ENCODE assay signal across 8 mouse cellular contexts in genomic region chr12:46818856-46819347, GRCm38 (mm10). TPM values are rescaled to one million over a fixed set of nuclear protein-coding genes. Genes with fewer than 3 reads are reported as not detected.
A peak's percentile ranks its signal among the peaks of the same experiment; 100 is the strongest.
DNase-seq lines count a peak whose midpoint lies in the region; ATAC-seq and TF ChIP-seq lines count a peak whose summit lies in the region.

Gene Nova1 (minus strand): TSS chr12:46818929.

- H3K4me1 ChIP-seq in intestine, postnatal 0 days (replicated peaks; ENCODE audit: control insufficient read depth, insufficient read depth, low read length), result no peaks in the 10 kb centered on the region
- peaks cover 26% of the 10 kb centered on the region for H3K4me1 ChIP-seq in midbrain, embryonic 13.5 days (replicated peaks)
- no peaks in the 10 kb centered on the region for H3K4me1 ChIP-seq in stomach, postnatal 0 days (replicated peaks; ENCODE audit: control insufficient read depth, insufficient read depth)

- TF ChIP-seq EP300 in stomach, postnatal 0 days (optimal IDR thresholded peaks at IDR 0.05), result no peak

- H3K4me3 ChIP-seq in intestine, postnatal 0 days (ENCODE audit: low read depth, low read length), result peak within 1 kb of the TSS; percentile 69
- H3K4me3 ChIP-seq in midbrain, embryonic 13.5 days (replicated peaks), result peak within 1 kb of the TSS; percentile 82
- H3K4me3 ChIP-seq in stomach, postnatal 0 days (ENCODE audit: low read depth, low read length), result peak within 1 kb of the TSS; percentile 66

- H3K27me3 ChIP-seq in intestine, postnatal 0 days (replicated peaks; ENCODE audit: control insufficient read depth, insufficient read depth, low read length), result peaks cover 15% of the 10 kb centered on the region; the same call in 1 of the 2 replicates
- no peaks in the 10 kb centered on the region for H3K27me3 ChIP-seq in midbrain, embryonic 13.5 days
- no peaks in the 10 kb centered on the region; the same call in 1 of the 2 replicates for H3K27me3 ChIP-seq in stomach, postnatal 0 days (ENCODE audit: control insufficient read depth, insufficient read depth, low read length)

- H3K9me3 ChIP-seq in intestine, postnatal 0 days (ENCODE audit: control insufficient read depth), result no peaks in the 10 kb centered on the region
- no peaks in the 10 kb centered on the region for H3K9me3 ChIP-seq in midbrain, embryonic 13.5 days
- no peaks in the 10 kb centered on the region for H3K9me3 ChIP-seq in stomach, postnatal 0 days (ENCODE audit: control insufficient read depth, low read length)

- peak within 1 kb of the TSS; percentile 62 for H3K9ac ChIP-seq in intestine, postnatal 0 days (ENCODE audit: low read depth, low read length)
- peak within 1 kb of the TSS; percentile 99 for H3K9ac ChIP-seq in midbrain, embryonic 13.5 days (replicated peaks)
- H3K9ac ChIP-seq in stomach, postnatal 0 days (ENCODE audit: low read length), result peak within 1 kb of the TSS; percentile 65

- H3K27ac ChIP-seq in intestine, postnatal 0 days (ENCODE audit: low read depth, low read length), result no peak within 1 kb of the TSS; the same call in 1 of the 2 replicates
- H3K27ac ChIP-seq in midbrain, embryonic 13.5 days, result peak within 1 kb of the TSS; percentile 100
- H3K27ac ChIP-seq in stomach, postnatal 0 days (replicated peaks), result peak within 1 kb of the TSS; percentile 74

- H3K36me3 ChIP-seq in intestine, postnatal 0 days (ENCODE audit: control insufficient read depth, insufficient read depth), result no peaks in the 10 kb centered on the region
- no peaks in the 10 kb centered on the region for H3K36me3 ChIP-seq in midbrain, embryonic 13.5 days
- H3K36me3 ChIP-seq in stomach, postnatal 0 days (ENCODE audit: control insufficient read depth, insufficient read depth, low read length), result no peaks in the 10 kb centered on the region

- ATAC-seq in CD4-positive, CD25-positive, alpha-beta regulatory T cell, adult 4 months, result no peak
- peak; percentile 40 for ATAC-seq in granulocyte monocyte progenitor cell, adult 5-6 weeks (replicated peaks; ENCODE audit: poor library complexity, severe bottlenecking)
- peak; percentile 76 for ATAC-seq in intestine, postnatal 0 days
- ATAC-seq in midbrain, embryonic 13.5 days, result peak; percentile 90
- ATAC-seq in stomach, postnatal 0 days (ENCODE audit: low FRiP score, low TSS enrichment), result peak; percentile 82; the same call in 1 of the 2 replicates

- peak within 1 kb of the TSS; percentile 87 for H3K4me2 ChIP-seq in intestine, postnatal 0 days (replicated peaks; ENCODE audit: low read depth)
- peak within 1 kb of the TSS; percentile 60 for H3K4me2 ChIP-seq in midbrain, embryonic 13.5 days (replicated peaks)
- peak within 1 kb of the TSS; percentile 88 for H3K4me2 ChIP-seq in stomach, postnatal 0 days (replicated peaks; ENCODE audit: low read depth)

- intact Hi-C loops in left cerebral cortex, postnatal 4 days (cut with DNase I), result loop anchor here (5.0 to 10.0 kb wide), 3 partner anchors 343 to 1326 kb away; no protein-coding TSS in a partner anchor

- no peak for TF ChIP-seq CTCF in intestine, postnatal 0 days (IDR thresholded peaks at IDR 0.05; ENCODE audit: low read depth)
- no peak for TF ChIP-seq CTCF in stomach, postnatal 0 days (IDR thresholded peaks at IDR 0.05; ENCODE audit: low read depth)

- peak; percentile 1 for DNase-seq in CD4-positive, CD25-positive, alpha-beta regulatory T cell, adult 2 months (ENCODE audit: low read depth, low spot score)
- DNase-seq in embryo, embryonic 11.5 days (ENCODE audit: low read depth, low spot score), result peak; percentile 50
- DNase-seq in left cerebral cortex, postnatal 4 days, result peak; percentile 89
- peak; percentile 57 for DNase-seq in stomach, postnatal 0 days (ENCODE audit: low spot score)

- WGBS in intestine, postnatal 0 days, result 0% methylated on average over 27 of the region's 68 CpGs
- WGBS in midbrain, embryonic 13.5 days, result 0% methylated on average over 8 of the region's 68 CpGs
- 1% methylated on average over 25 of the region's 68 CpGs for WGBS in stomach, postnatal 0 days

RNA-seq across cellular contexts. Expression of gene Nova1, which starts in this region (rescaled TPM):
- under 1 TPM in 1 of 2 experiments, not detected in 1; 0.47 TPM for polyA plus RNA-seq in CD4-positive, CD25-positive, alpha-beta regulatory T cell, adult 4 months (2017; shearing (Covaris generic))
- not detected in 2 replicates for total RNA-seq in granulocyte monocyte progenitor cell, adult 5-6 weeks (2014; fragmentation: Nextera tagmentation)
- under 0.01 TPM in 1 of 2 replicates, not detected in the other for total RNA-seq in granulocyte monocyte progenitor cell, adult 5-6 weeks (2017)
- polyA plus RNA-seq in intestine, postnatal 0 days (2015; fragmentation: Nextera tagmentation; extraction: Ambion mirVana), result 0.99 and 1.2 TPM in 2 replicates
- 10 to 100 TPM; 26.9 to 36.6 TPM for total RNA-seq in left cerebral cortex, postnatal 4 days (2021)
- polyA plus RNA-seq in midbrain, embryonic 13.5 days (2015; fragmentation: Nextera tagmentation; extraction: Ambion mirVana), result 85.6 and 102 TPM in 2 replicates
- polyA plus RNA-seq in stomach, postnatal 0 days (2015; fragmentation: Nextera tagmentation; extraction: Ambion mirVana), result 0.80 and 0.82 TPM in 2 replicates

Comparison
In these comparisons a context has a peak if more than half of its experiments do, and no peak if none do; other contexts are left out.
1. RNA of gene Nova1 (total RNA-seq): 26.9 to 36.6 TPM in left cerebral cortex, postnatal 4 days; under 0.01 TPM in granulocyte monocyte progenitor cell, adult 5-6 weeks; every median in the first group is over 10 times any median in the second.
2. RNA of gene Nova1 (polyA plus RNA-seq): 85.6 to 102 TPM in midbrain, embryonic 13.5 days; 0.99 to 1.2 TPM in intestine, postnatal 0 days, 0.80 to 0.82 TPM in stomach, postnatal 0 days and 0.47 TPM in CD4-positive, CD25-positive, alpha-beta regulatory T cell, adult 4 months; every median in the first group is over 10 times any median in the second.
3. Peak in ATAC-seq in granulocyte monocyte progenitor cell, adult 5-6 weeks; RNA of the gene not detected or under 1 TPM.
4. Peak in DNase-seq, ATAC-seq, H3K4me3 ChIP-seq, H3K27ac ChIP-seq, H3K9ac ChIP-seq and H3K4me2 ChIP-seq in stomach, postnatal 0 days; RNA of the gene not detected or under 1 TPM.
5. DNase-seq: peak in every context shown above with its lines; median percentile 89 in left cerebral cortex, postnatal 4 days; 57 in stomach, postnatal 0 days; 50 in embryo, embryonic 11.5 days; 1 in CD4-positive, CD25-positive, alpha-beta regulatory T cell, adult 2 months.
6. Peak in every context shown above with its lines, with median percentiles within 50 percentile points of each other: H3K4me2 ChIP-seq, H3K4me3 ChIP-seq and H3K9ac ChIP-seq.